Mouse (Mus musculus): Measurements from ENCODE around the gene Gpsm1.
"Not testable (repeated sequence)": the region's sequence is repeated elsewhere in the genome, so short reads cannot be mapped to it uniquely, and the experiment has no call there.

The Gpsm1 gene

DNA sequence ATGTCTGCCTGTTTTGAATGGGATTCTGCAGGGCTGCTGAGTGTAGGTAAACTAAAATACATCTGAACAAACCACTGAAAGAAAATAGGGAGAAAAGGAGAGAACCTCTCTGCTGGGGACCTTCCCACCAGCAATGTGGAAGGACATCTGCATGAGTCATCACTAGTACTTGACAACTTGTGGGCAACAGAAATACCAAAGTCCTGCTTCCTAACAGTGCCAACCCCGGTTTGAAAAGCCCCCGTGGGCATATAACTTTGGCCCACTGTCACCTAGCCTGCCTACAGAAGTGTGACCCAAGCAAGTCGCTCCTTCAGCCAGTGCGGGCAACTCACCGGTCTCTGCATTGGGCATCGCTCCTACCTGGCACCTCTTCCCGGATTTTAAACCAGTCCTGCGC lies 57.1 kb downstream of the Gpsm1 start:
- DNase-seq (ENCODE audit: low read depth, low spot score): no peak

GRCm38 (mm10) chr2:26380131-26380771 lies 64.9 kb downstream of the Gpsm1 start, which contains the start of gene Snapc4:
Gene Snapc4 (minus strand): TSS chr2:26380653.
- peak; percentile 60 for DNase-seq (ENCODE audit: low read depth, low spot score)

DNA sequence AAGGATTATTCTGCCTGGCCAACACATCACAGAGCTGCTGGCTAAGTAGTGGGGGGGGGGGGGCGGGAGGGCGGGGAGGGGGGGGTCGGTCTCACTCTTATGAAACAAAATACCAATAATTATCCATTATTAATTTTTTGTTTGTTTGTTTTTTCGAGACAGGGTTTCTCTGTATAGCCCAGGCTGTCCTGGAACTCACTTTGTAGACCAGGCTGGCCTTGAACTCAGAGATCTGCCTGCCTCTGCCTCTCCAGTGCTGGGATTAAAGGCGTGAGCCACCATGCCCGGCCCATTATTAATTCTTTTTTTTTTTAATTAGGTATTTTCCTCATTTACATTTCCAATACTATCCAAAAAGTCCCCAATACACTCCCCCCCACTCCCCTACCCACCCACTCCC lies 65.6 kb downstream of the Gpsm1 start:
- not testable (repeated sequence) for DNase-seq (ENCODE audit: low read depth, low spot score)

DNA sequence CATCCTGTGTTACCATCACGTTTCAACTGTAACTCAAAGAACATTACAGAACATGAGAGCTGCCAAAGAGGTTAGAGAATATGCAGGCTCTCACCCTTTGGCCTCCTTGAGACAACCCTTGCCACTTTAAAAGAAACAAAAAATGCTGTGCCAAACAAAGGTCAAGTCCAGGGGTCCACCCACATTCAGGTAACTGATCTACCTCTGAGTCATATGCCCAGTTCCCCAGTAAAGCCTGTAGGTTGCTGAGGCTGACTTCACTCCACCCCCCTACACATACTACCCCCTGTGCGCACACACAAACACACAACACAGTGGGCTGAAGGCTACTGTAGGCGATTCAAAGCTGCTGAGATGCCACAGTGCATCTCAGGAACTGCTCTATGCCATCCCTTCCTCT lies 72.4 kb downstream of the Gpsm1 start:
- DNase-seq (ENCODE audit: low read depth, low spot score): no peak

GRCm38 (mm10) chr2:26388682-26389153 lies 73.4 kb downstream of the Gpsm1 start:
- DNase-seq (ENCODE audit: low read depth, low spot score): no peak

GRCm38 (mm10) chr2:26389154-26389690 lies 73.9 kb downstream of the Gpsm1 start, which contains the start of the genes Entr1 and Pmpca:
Gene Entr1 (minus strand): TSS chr2:26389316.
Gene Pmpca (plus strand): TSS chr2:26389339.
- DNase-seq (ENCODE audit: low read depth, low spot score): peak; percentile 61

GRCm38 (mm10) chr2:26390954-26391353 lies 75.6 kb downstream of the Gpsm1 start:
- no peak for DNase-seq (ENCODE audit: low read depth, low spot score)

DNA sequence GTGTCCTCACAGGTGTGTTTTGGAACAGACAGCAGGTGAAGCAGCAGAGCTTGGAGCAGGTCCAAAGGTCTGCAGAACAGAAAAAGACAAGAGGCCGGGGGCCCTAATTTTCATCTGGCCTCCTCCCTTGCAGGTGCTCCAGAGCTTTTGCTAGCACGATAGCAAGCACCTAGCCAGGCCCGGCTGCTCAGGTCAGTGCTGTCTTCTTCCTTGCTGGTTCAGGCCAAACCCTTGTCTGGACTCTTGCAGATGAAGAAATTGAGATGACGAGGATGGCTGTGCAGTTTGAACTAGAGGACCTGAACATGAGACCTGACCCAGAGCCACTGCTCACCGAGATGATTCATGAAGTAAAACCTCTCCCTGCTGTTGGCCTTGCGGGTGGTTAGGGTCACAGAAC lies 76.3 kb downstream of the Gpsm1 start:
- DNase-seq (ENCODE audit: low read depth, low spot score): no peak
